Mouse (Mus musculus) lung, adult 10 weeks (tissue): ENCODE measurements around the gene Slc6a18. TPM values are rescaled to one million over a fixed set of nuclear protein-coding genes. Genes with fewer than 3 reads are reported as not detected.

Experiments
- polyA plus RNA-seq: library from polyadenylated mRNA; stranded (reverse); fragments of 350-450 nt; fragmentation: Illumina TruSeq; extraction: RNeasy Lipid Tissue Mini Kit (QIAGEN cat#74804); gene quantifications from one replicate; pipeline ENCODE4 v1.2.3, GENCODE M21; 2014; ENCODE audit warnings: low read depth, low replicate concordance; ENCODE audit not compliant: insufficient read depth

Gene Slc6a18
- not detected for polyA plus RNA-seq

GRCm38 (mm10) chr13:73677853-73678252 is at the start of gene Slc6a18:
Gene Slc6a18, minus strand, starts transcription at chr13:73678023.

GRCm38 (mm10) chr13:73704694-73705325 is 27.0 kb upstream of the Slc6a18 start, which contains the start of gene Slc6a19:
Gene Slc6a19, minus strand, starts transcription at chr13:73704865.

GRCm38 (mm10) chr13:73626745-73627549 is 50.9 kb downstream of the Slc6a18 start, which contains the start of gene Tert:
Gene Tert, plus strand, starts transcription at chr13:73626911.

Other genes with a start within 250 kb of the Slc6a18 start
- gene Lpcat1, start 210.8 kb downstream of the Slc6a18 start, polyA plus RNA-seq: 146 TPM
- not detected for gene Slc6a3, start 141.3 kb downstream of the Slc6a18 start, polyA plus RNA-seq
- 110 TPM for gene Clptm1l, start 74.0 kb downstream of the Slc6a18 start, polyA plus RNA-seq
- gene Tert, start 51.1 kb downstream of the Slc6a18 start, polyA plus RNA-seq: 0.53 TPM
- 0.15 TPM for gene Slc6a19, start 26.8 kb upstream of the Slc6a18 start, polyA plus RNA-seq
- 14.8 TPM for gene Slc12a7, start 55.1 kb upstream of the Slc6a18 start, polyA plus RNA-seq
- gene Nkd2, start 169.6 kb upstream of the Slc6a18 start, polyA plus RNA-seq: 4.3 TPM